Mouse (Mus musculus): ENCODE measurements at regions not wholly inside any gene's neighbourhood (a gene's known extent, or its start where the extent isn't known, plus 50 kb on each side); places are given as distances from the start of the nearest gene placed in this dataset.

- H3K4me1 ChIP-seq (replicated peaks; ENCODE audit: control insufficient read depth in 2 of 2, insufficient read depth in 2 of 2, low read length in 1 of 2): peaks cover 0 to 21% of the 10 kb centered on the region in 2 experiments; a peak in 3 of 4 replicates
- no peak overlapping the region for H3K9ac ChIP-seq (replicated peaks)
- no peak for ATAC-seq (ENCODE audit: insufficient read depth)
- WGBS (ENCODE audit: insufficient replicate concordance): 83% methylated on average over 3 of the region's 3 CpGs
- H3K27ac ChIP-seq: no peak overlapping the region
- no peaks in the 10 kb centered on the region for H3K36me3 ChIP-seq (replicated peaks; ENCODE audit: control insufficient read depth, insufficient read depth, low read depth)
- TF ChIP-seq EP300 (IDR thresholded peaks at IDR 0.05; ENCODE audit: low read depth): no peak
- TF ChIP-seq CTCF (IDR thresholded peaks at IDR 0.05; ENCODE audit: low read depth): no peak
- no peaks in the 10 kb centered on the region for H3K9me3 ChIP-seq (ENCODE audit: control insufficient read depth, low read length)
- H3K27me3 ChIP-seq (ENCODE audit: control insufficient read depth, insufficient read depth, low read length): no peaks in the 10 kb centered on the region
- no peak overlapping the region for H3K4me3 ChIP-seq (ENCODE audit: insufficient read depth in 1 of 2, low read depth in 2 of 2, low read length in 2 of 2)
- no peak for DNase-seq (ENCODE audit: low read depth in 3 of 3, low spot score in 3 of 3)
- H3K4me2 ChIP-seq (ENCODE audit: low read depth): no peak overlapping the region
Observed at GRCm38 (mm10) chr16:29790064-29790463, 210.9 kb downstream of the Opa1 start.

GRCm38 (mm10) chr16:29799250-29799649 is 220.1 kb downstream of the Opa1 start:
- Histone ChIP-seq H3K9ac (replicated peaks) (no peak overlapping the region), H3K4me3 (ENCODE audit: insufficient read depth in 1 of 2, low read depth in 2 of 2, low read length in 2 of 2) (no peak overlapping the region), H3K27ac (no peak overlapping the region), H3K9me3 (ENCODE audit: control insufficient read depth, low read length) (no peaks in the 10 kb centered on the region), H3K36me3 (replicated peaks; ENCODE audit: control insufficient read depth, insufficient read depth, low read depth) (no peaks in the 10 kb centered on the region), H3K4me1 (replicated peaks; ENCODE audit: control insufficient read depth in 2 of 2, insufficient read depth in 2 of 2, low read length in 1 of 2) (0 out of 4 replicates have a peak, but pooled peaks cover 0 to 6% of the 10 kb centered on the region in 2 experiments), H3K4me2 (ENCODE audit: low read depth) (no peak overlapping the region), H3K27me3 (ENCODE audit: control insufficient read depth, insufficient read depth, low read length) (peaks cover 10% of the 10 kb centered on the region)
- no peak for TF ChIP-seq CTCF (IDR thresholded peaks at IDR 0.05; ENCODE audit: low read depth)
- TF ChIP-seq EP300 (IDR thresholded peaks at IDR 0.05; ENCODE audit: low read depth): no peak
- ATAC-seq (ENCODE audit: insufficient read depth) (no peak), DNase-seq (ENCODE audit: low read depth in 3 of 3, low spot score in 3 of 3) (no peak)
- 41% methylated on average over 3 of the region's 3 CpGs for WGBS (ENCODE audit: insufficient replicate concordance)

GRCm38 (mm10) chr16:29799893-29800292 is 220.8 kb downstream of the Opa1 start:
- no peaks in the 10 kb centered on the region for H3K9me3 ChIP-seq (ENCODE audit: control insufficient read depth, low read length)
- 54% methylated on average over 3 of the region's 3 CpGs for WGBS (ENCODE audit: insufficient replicate concordance)
- TF ChIP-seq EP300 (IDR thresholded peaks at IDR 0.05; ENCODE audit: low read depth) (no peak), CTCF (IDR thresholded peaks at IDR 0.05; ENCODE audit: low read depth) (no peak)
- 0 out of 4 replicates have a peak, but pooled peaks cover 0 to 6% of the 10 kb centered on the region in 2 experiments for H3K4me1 ChIP-seq (replicated peaks; ENCODE audit: control insufficient read depth in 2 of 2, insufficient read depth in 2 of 2, low read length in 1 of 2)
- no peak overlapping the region for H3K4me3 ChIP-seq (ENCODE audit: insufficient read depth in 1 of 2, low read depth in 2 of 2, low read length in 2 of 2)
- H3K27ac ChIP-seq: no peak overlapping the region
- no peak overlapping the region for H3K9ac ChIP-seq (replicated peaks)
- H3K36me3 ChIP-seq (replicated peaks; ENCODE audit: control insufficient read depth, insufficient read depth, low read depth): no peaks in the 10 kb centered on the region
- peaks cover 10% of the 10 kb centered on the region for H3K27me3 ChIP-seq (ENCODE audit: control insufficient read depth, insufficient read depth, low read length)
- no peak for DNase-seq (ENCODE audit: low read depth in 3 of 3, low spot score in 3 of 3)
- ATAC-seq (ENCODE audit: insufficient read depth): no peak
- H3K4me2 ChIP-seq (ENCODE audit: low read depth): no peak overlapping the region

- H3K27ac ChIP-seq: no peak overlapping the region
- no peak for TF ChIP-seq CTCF (IDR thresholded peaks at IDR 0.05; ENCODE audit: low read depth)
- TF ChIP-seq EP300 (IDR thresholded peaks at IDR 0.05; ENCODE audit: low read depth): no peak
- ATAC-seq (ENCODE audit: insufficient read depth): no peak
Observed at GRCm38 (mm10) chr16:29800457-29800856, 221.3 kb downstream of the Opa1 start.

GRCm38 (mm10) chr16:29802085-29802484 is 223.0 kb downstream of the Opa1 start:
- H3K36me3 ChIP-seq (replicated peaks; ENCODE audit: control insufficient read depth, insufficient read depth, low read depth): no peaks in the 10 kb centered on the region
- 62% methylated on average over 7 of the region's 7 CpGs for WGBS (ENCODE audit: insufficient replicate concordance)
- H3K4me2 ChIP-seq (ENCODE audit: low read depth): no peak overlapping the region
- no peak for TF ChIP-seq EP300 (IDR thresholded peaks at IDR 0.05; ENCODE audit: low read depth)
- no peak for TF ChIP-seq CTCF (IDR thresholded peaks at IDR 0.05; ENCODE audit: low read depth)
- no peak overlapping the region for H3K4me3 ChIP-seq (ENCODE audit: insufficient read depth in 1 of 2, low read depth in 2 of 2, low read length in 2 of 2)
- no peak overlapping the region for H3K9ac ChIP-seq (replicated peaks)
- 0 out of 4 replicates have a peak, but pooled peaks cover 0 to 6% of the 10 kb centered on the region in 2 experiments for H3K4me1 ChIP-seq (replicated peaks; ENCODE audit: control insufficient read depth in 2 of 2, insufficient read depth in 2 of 2, low read length in 1 of 2)
- ATAC-seq (ENCODE audit: insufficient read depth): no peak
- peaks cover 6% of the 10 kb centered on the region for H3K27me3 ChIP-seq (ENCODE audit: control insufficient read depth, insufficient read depth, low read length)
- H3K27ac ChIP-seq: no peak overlapping the region
- DNase-seq (ENCODE audit: low read depth in 3 of 3, low spot score in 3 of 3): no peak
- no peaks in the 10 kb centered on the region for H3K9me3 ChIP-seq (ENCODE audit: control insufficient read depth, low read length)

More at GRCm38 (mm10) chr16:29800457-29800856, 221.3 kb downstream of the Opa1 start:
- DNase-seq (ENCODE audit: low read depth in 3 of 3, low spot score in 3 of 3): no peak
- no peaks in the 10 kb centered on the region for H3K9me3 ChIP-seq (ENCODE audit: control insufficient read depth, low read length)
- H3K4me1 ChIP-seq (replicated peaks; ENCODE audit: control insufficient read depth in 2 of 2, insufficient read depth in 2 of 2, low read length in 1 of 2): 0 out of 4 replicates have a peak, but pooled peaks cover 0 to 6% of the 10 kb centered on the region in 2 experiments
- H3K4me3 ChIP-seq (ENCODE audit: insufficient read depth in 1 of 2, low read depth in 2 of 2, low read length in 2 of 2): no peak overlapping the region
- H3K27me3 ChIP-seq (ENCODE audit: control insufficient read depth, insufficient read depth, low read length): peaks cover 10% of the 10 kb centered on the region
- no peak overlapping the region for H3K9ac ChIP-seq (replicated peaks)
- 36% methylated on average over 2 of the region's 2 CpGs for WGBS (ENCODE audit: insufficient replicate concordance)
- H3K4me2 ChIP-seq (ENCODE audit: low read depth): no peak overlapping the region
- H3K36me3 ChIP-seq (replicated peaks; ENCODE audit: control insufficient read depth, insufficient read depth, low read depth): no peaks in the 10 kb centered on the region
